Mouse (Mus musculus) forebrain, postnatal 0 days (tissue): ENCODE data around the gene Ddx41. TPM values are rescaled to one million over a fixed set of nuclear protein-coding genes. Genes with fewer than 3 reads are reported as not detected.

ENCODE experiments used
- ATAC-seq: fragments of 200-750 bp; cut with Nextera tagmentation; 2 replicates; pipeline ENCODE4 v1.8.0; 2017; ENCODE audit warnings: mild to moderate bottlenecking, moderate library complexity
- DNase-seq: peaks from one replicate; pipeline ENCODE4 v3.0.0-alpha.2; 2015
- H3K27ac ChIP-seq: fragments of 300-500 bp; sonication (generic); 2 replicates; pipeline ENCODE4 v1.5.1; 2014; ENCODE audit warnings: low read depth, mild to moderate bottlenecking, antibody characterized with exemption, low read length, moderate library complexity, mixed read lengths
- H3K27me3 ChIP-seq: fragments of 300-500 bp; sonication (generic); 2 replicates; pipeline ENCODE4 v1.6.1; 2014; ENCODE audit warnings: mild to moderate bottlenecking, low read length, mixed read lengths; ENCODE audit not compliant: insufficient read depth
- H3K36me3 ChIP-seq: fragments of 300-500 bp; sonication (generic); 2 replicates; pipeline ENCODE4 v1.6.1; 2014; ENCODE audit warnings: mild to moderate bottlenecking, moderate library complexity; ENCODE audit not compliant: insufficient read depth
- H3K4me1 ChIP-seq: fragments of 300-500 bp; sonication (generic); 2 replicates; pipeline ENCODE4 v1.6.1; 2014; ENCODE audit warnings: antibody characterized with exemption; ENCODE audit not compliant: insufficient read depth
- H3K4me2 ChIP-seq: fragments of 300-500 bp; sonication (generic); 2 replicates; pipeline ENCODE4 v1.6.1; 2014; ENCODE audit warnings: low read depth, mild to moderate bottlenecking, moderate library complexity
- H3K4me3 ChIP-seq: fragments of 300-500 bp; sonication (generic); 2 replicates; pipeline ENCODE4 v1.5.1; 2014; ENCODE audit warnings: low read depth, low read length, mixed read lengths
- H3K9ac ChIP-seq: fragments of 300-500 bp; sonication (generic); 2 replicates; pipeline ENCODE4 v1.6.1; 2014; ENCODE audit warnings: mild to moderate bottlenecking
- H3K9me3 ChIP-seq: fragments of 300-500 bp; sonication (generic); 2 replicates; pipeline ENCODE4 v1.6.1; 2016; ENCODE audit warnings: low read length
- CTCF ChIP-seq: sonication (generic); IDR thresholded peaks from 2 replicates; pipeline ENCODE4 v1.5.1; 2016; ENCODE audit warnings: antibody characterized with exemption, control low read depth, low read depth
- WGBS: fragments of 180-500 bp; shearing (Covaris S2); extraction: QIAGEN DNeasy Blood & Tissue Kit; methylation state at CpG from one replicate; pipeline ENCODE4 v1.1.7; 2014; 5-methylcytosine and 5-hydroxymethylcytosine counted together
- polyA plus RNA-seq: library from polyadenylated mRNA; unstranded; fragments of >200 nt; fragmentation: Nextera tagmentation; extraction: Ambion mirVana; gene quantifications from 2 replicates; pipeline ENCODE4 v1.2.1, GENCODE M21; 2015
- total RNA-seq: library from RNA; depleted of rRNA; stranded (reverse); fragments of >200 nt; gene quantifications from 2 replicates; pipeline ENCODE4 v1.2.3, GENCODE M21; 2014

Ddx41 gene
- total and polyA plus RNA-seq, 2 experiments from 2014 or later, result 46.1 to 69.6 TPM

DNA sequence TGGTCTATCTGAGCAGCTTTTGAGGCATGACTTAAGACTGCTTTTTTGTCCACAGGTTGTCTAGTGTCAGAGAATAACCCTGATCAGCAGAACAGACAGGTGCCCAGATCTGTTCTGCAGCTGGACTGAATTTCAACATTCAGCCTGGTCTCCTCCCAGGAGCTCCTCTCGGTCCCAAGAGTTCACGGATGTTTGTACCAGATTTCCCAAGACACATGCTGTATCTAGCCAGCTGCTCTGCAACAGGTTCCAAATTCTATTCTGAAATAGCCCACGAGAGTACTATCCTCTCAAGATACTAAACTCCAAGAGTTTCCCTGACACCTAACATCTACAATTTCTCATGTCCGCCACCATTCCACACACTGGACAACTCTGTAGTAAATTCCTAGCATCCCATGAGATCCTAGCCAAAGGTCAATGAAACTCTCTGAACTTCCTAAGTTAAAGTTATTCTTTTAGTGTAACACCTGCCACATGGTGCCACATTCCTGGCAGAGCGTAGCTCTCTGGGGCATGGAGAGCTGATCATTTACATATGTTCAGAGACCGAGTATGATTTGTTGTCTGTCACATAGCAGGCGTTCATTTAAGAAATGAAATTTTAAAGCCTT is 26.9 kb upstream of the Ddx41 start:
- H3K4me2 ChIP-seq, result no peak overlapping the region
- DNase-seq (no peak), ATAC-seq (no peak)
- H3K9me3 ChIP-seq, result no peaks in the 10 kb centered on the region
- H3K9ac ChIP-seq, result no peak overlapping the region
- H3K27me3 ChIP-seq, result no peaks in the 10 kb centered on the region
- no peak overlapping the region for H3K27ac ChIP-seq
- WGBS, result 81% methylated on average over 7 of the region's 7 CpGs
- H3K36me3 ChIP-seq, result peaks cover 3% of the 10 kb centered on the region; the same call in 1 of the 2 replicates
- no peaks in the 10 kb centered on the region for H3K4me1 ChIP-seq
- no peak for TF ChIP-seq CTCF
- no peak overlapping the region for H3K4me3 ChIP-seq

DNA sequence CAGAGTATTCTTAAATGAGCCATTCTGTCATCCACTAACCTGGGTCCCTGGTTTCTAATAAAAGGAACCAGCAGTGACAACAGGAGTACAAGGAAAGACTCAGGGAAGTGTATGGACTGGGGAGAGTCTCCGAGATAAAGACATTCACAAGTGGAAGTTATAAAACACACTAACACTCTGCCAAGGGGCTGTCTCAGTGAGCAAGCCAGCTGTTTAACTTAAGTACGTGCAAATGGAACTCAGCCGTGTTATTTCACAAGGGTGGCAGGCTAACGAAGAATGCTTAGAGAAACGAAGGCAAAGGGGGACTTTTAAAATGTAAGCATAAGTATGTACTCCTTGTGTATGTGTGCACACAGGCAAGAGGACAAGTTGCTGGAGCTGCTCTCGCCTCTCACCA is 21.0 kb upstream of the Ddx41 start:
- H3K36me3 ChIP-seq, result peaks cover 32% of the 10 kb centered on the region
- no peaks in the 10 kb centered on the region for H3K27me3 ChIP-seq
- no peak overlapping the region for H3K27ac ChIP-seq
- whole genome bisulfite sequencing, result 74% methylated on average over 6 of the region's 6 CpGs
- DNase-seq (no peak), ATAC-seq (no peak)
- H3K4me2 ChIP-seq, result no peak overlapping the region
- H3K4me3 ChIP-seq, result no peak overlapping the region
- no peaks in the 10 kb centered on the region for H3K4me1 ChIP-seq
- no peak for TF ChIP-seq CTCF
- H3K9me3 ChIP-seq, result no peaks in the 10 kb centered on the region
- H3K9ac ChIP-seq, result no peak overlapping the region

DNA sequence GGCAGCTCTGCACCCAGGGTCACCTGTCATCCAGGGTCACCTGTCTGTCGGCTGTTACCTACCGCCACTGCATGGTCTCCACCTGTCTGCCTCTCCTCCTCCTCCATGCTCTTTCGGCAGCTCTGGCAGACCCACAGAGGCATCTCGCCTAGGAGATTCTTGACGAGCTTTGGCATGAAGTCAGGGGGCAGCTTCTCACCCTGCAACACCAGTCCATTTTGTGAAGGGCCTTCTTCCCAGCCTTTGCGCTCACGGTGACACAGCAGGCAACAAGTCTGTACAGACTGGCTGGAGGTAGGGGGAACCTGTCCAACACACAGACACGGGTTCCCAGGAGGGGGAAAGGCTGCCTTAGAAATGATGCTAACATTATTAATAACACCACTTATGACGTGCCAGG is 19.5 kb upstream of the Ddx41 start:
- peaks cover 46% of the 10 kb centered on the region for H3K36me3 ChIP-seq
- WGBS, result 88% methylated on average over 9 of the region's 9 CpGs

GRCm38 (mm10) chr13:55549061-55549460 is 12.6 kb upstream of the Ddx41 start:
- H3K27me3 ChIP-seq, result no peaks in the 10 kb centered on the region
- no peak overlapping the region for H3K4me2 ChIP-seq
- WGBS, result 87% methylated on average over 15 of the region's 15 CpGs
- no peaks in the 10 kb centered on the region for H3K9me3 ChIP-seq
- TF ChIP-seq CTCF, result no peak
- H3K27ac ChIP-seq, result no peak overlapping the region
- ATAC-seq (no peak), DNase-seq (no peak)
- H3K9ac ChIP-seq, result no peak overlapping the region
- no peak overlapping the region for H3K4me3 ChIP-seq
- H3K4me1 ChIP-seq, result no peaks in the 10 kb centered on the region
- peaks cover 84% of the 10 kb centered on the region for H3K36me3 ChIP-seq

More for the DNA sequence above, 19.5 kb upstream of the Ddx41 start:
- Histone ChIP-seq H3K4me2 (no peak overlapping the region), H3K9me3 (no peaks in the 10 kb centered on the region), H3K9ac (no peak overlapping the region), H3K27ac (no peak overlapping the region), H3K4me3 (no peak overlapping the region), H3K4me1 (no peaks in the 10 kb centered on the region), H3K27me3 (no peaks in the 10 kb centered on the region)
- DNase-seq, result no peak
- ATAC-seq, result no peak
- no peak for TF ChIP-seq CTCF

DNA sequence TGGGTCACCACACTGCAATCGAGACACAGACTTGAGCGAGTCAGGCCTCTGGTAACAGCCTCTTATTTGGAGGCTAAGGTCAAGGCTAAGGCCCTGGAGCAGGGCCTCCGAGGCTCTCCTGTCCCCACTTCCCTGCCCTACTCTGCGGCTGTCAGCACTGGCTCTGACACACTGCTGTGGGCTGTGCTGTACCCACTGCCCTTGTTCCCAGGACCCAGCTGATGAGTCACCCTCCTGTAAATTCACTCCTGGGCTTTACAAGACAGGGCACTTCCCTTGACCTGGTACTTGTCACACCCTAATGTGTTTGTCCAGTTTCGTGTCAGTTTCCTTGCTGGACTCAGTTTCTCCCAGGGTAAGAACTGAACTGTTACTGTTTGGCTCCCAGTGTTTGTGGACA is 12.0 kb upstream of the Ddx41 start:
- Histone ChIP-seq H3K4me1 (no peaks in the 10 kb centered on the region), H3K36me3 (peaks cover 84% of the 10 kb centered on the region), H3K27ac (no peak overlapping the region), H3K4me2 (no peak overlapping the region), H3K9ac (no peak overlapping the region), H3K9me3 (no peaks in the 10 kb centered on the region), H3K27me3 (no peaks in the 10 kb centered on the region), H3K4me3 (no peak overlapping the region)
- ATAC-seq, result no peak
- 92% methylated on average over 5 of the region's 5 CpGs for WGBS
- DNase-seq, result no peak
- TF ChIP-seq CTCF, result no peak

DNA sequence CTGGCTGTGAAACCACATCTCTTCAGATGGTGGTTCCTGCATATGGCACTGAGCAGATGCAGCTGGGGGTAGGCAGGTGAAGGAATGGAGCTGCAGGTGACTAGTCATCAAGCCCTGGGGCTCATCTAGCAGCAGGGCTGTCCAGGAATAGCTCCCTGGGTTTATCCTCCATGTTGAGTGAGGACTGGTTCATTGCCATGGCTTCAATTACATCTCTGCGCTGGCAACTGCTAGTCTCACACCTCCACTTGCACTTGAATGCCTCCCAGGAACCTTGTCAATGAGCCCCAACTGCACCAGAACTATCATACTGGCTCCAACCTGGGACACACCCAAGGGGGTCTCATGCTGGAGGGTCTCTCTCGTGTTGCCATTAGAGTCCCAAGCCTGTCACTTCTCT is 11.5 kb upstream of the Ddx41 start:
- Histone ChIP-seq H3K27ac (no peak overlapping the region), H3K4me3 (no peak overlapping the region), H3K27me3 (no peaks in the 10 kb centered on the region), H3K9me3 (no peaks in the 10 kb centered on the region), H3K4me1 (no peaks in the 10 kb centered on the region), H3K4me2 (no peak overlapping the region), H3K36me3 (peaks cover 86% of the 10 kb centered on the region), H3K9ac (no peak overlapping the region)
- no peak for TF ChIP-seq CTCF
- ATAC-seq (no peak), DNase-seq (no peak)
- 92% methylated on average over 2 of the region's 2 CpGs for WGBS

DNA sequence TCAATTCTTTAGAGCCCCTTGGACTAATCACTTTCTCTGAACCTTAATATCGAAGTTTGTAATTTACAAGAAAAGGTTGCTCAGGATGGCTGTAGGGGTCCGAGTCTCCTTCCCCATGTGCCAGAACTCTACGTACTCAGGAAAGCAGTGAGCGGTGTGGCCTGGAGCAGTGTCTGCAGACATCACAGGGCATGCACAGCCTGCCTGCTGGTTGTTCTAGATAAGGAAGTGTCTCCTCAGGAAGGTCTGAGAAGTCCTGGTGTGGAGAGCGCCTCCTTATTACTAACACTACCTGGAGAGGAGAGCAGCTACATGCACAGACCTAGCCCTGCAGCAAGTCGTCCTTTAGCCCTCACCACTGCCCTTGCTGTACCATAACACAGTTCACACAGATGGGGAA is 8.3 kb upstream of the Ddx41 start:
- H3K27ac ChIP-seq, result no peak overlapping the region
- ATAC-seq, result no peak
- no peak for TF ChIP-seq CTCF
- no peaks in the 10 kb centered on the region for H3K9me3 ChIP-seq
- no peak overlapping the region for H3K4me2 ChIP-seq
- H3K4me3 ChIP-seq, result no peak overlapping the region
- WGBS, result 91% methylated on average over 6 of the region's 6 CpGs
- H3K36me3 ChIP-seq, result peaks cover 88% of the 10 kb centered on the region
- H3K9ac ChIP-seq, result no peak overlapping the region
- no peaks in the 10 kb centered on the region for H3K27me3 ChIP-seq
- DNase-seq, result no peak
- no peaks in the 10 kb centered on the region for H3K4me1 ChIP-seq

- no peak overlapping the region for H3K9ac ChIP-seq
- DNase-seq (no peak), ATAC-seq (no peak)
- no peaks in the 10 kb centered on the region for H3K4me1 ChIP-seq
- TF ChIP-seq CTCF, result no peak
- 92% methylated on average over 8 of the region's 8 CpGs for WGBS
- no peak overlapping the region for H3K27ac ChIP-seq
- no peaks in the 10 kb centered on the region for H3K9me3 ChIP-seq
- H3K36me3 ChIP-seq, result peaks cover 94% of the 10 kb centered on the region
- no peak overlapping the region for H3K4me3 ChIP-seq
- no peaks in the 10 kb centered on the region for H3K27me3 ChIP-seq
- no peak overlapping the region for H3K4me2 ChIP-seq
Observed at GRCm38 (mm10) chr13:55543447-55543846, 7.0 kb upstream of the Ddx41 start.
